In the genomic region with DNA sequence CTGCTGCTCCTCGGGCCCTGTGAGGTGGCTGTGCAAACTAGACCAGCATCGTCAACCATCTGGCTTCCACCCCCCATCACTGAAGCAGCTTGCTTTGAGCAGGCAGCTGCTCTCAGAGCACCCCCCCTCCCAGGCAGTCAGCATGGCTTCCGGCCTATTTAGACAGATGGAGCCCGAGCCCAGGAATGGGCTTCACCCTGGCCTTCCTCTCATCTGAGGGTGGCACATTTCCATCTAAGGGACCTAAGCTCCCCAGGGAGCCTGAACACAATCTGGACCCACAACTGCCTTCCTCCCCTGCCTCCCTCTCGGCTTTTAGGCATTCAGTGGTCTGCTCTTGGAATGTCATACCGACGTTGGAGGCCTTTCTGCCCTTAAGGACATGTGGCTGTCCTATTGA, we compare ENCODE assay signal across 13 mouse cellular contexts. TPM values are rescaled to one million over a fixed set of nuclear protein-coding genes. Genes with fewer than 3 reads are reported as not detected.
DNase-seq lines count a peak whose midpoint lies in the region; ATAC-seq lines count a peak whose summit lies in the region.
"Had no signal": no experiment of that assay in that cellular context is flagged by ENCODE, and none has a peak within 500 bp of the region (broad histone marks: within the 10 kb centered on the region; RNA-seq: fewer than 3 reads in every experiment).

No protein-coding gene starts in this region.

- no peak overlapping the region for H3K9ac ChIP-seq in hindbrain, embryonic 15.5 days
- no peak overlapping the region for H3K9ac ChIP-seq in hindbrain, embryonic 11.5 days (ENCODE audit: low read depth, low read length)
- H3K9ac ChIP-seq in kidney, embryonic 14.5 days (ENCODE audit: low read depth, low read length): no peak overlapping the region

- 46% methylated on average over 7 of the region's 7 CpGs for WGBS in hindbrain, embryonic 15.5 days
- WGBS in hindbrain, embryonic 11.5 days: 70% methylated on average over 7 of the region's 7 CpGs
- 81% methylated on average over 7 of the region's 7 CpGs for WGBS in kidney, embryonic 14.5 days

- ATAC-seq in hindbrain, embryonic 15.5 days (ENCODE audit: low FRiP score, low read depth): 0 out of 2 replicates have a peak, but pooled peaks have one; percentile 8
- no peak for ATAC-seq in hindbrain, embryonic 11.5 days (ENCODE audit: low FRiP score)
- ATAC-seq in erythroid progenitor cell, adult 5-6 weeks (replicated peaks; ENCODE audit: low FRiP score, poor library complexity, severe bottlenecking): no peak
- no peak for ATAC-seq in kidney, embryonic 14.5 days (ENCODE audit: low FRiP score, low TSS enrichment)

- peak overlapping the region; percentile 44 for H3K27ac ChIP-seq in hindbrain, embryonic 15.5 days (replicated peaks)
- no peak overlapping the region for H3K27ac ChIP-seq in hindbrain, embryonic 11.5 days (ENCODE audit: low read depth, low read length)
- no peak overlapping the region for H3K27ac ChIP-seq in kidney, embryonic 14.5 days (ENCODE audit: low read depth, low read length)

- no peak overlapping the region for H3K4me3 ChIP-seq in hindbrain, embryonic 15.5 days
- no peak overlapping the region for H3K4me3 ChIP-seq in hindbrain, embryonic 11.5 days (ENCODE audit: low read depth, low read length)
- no peak overlapping the region for H3K4me3 ChIP-seq in kidney, embryonic 14.5 days (ENCODE audit: low read length)

- no peaks in the 10 kb centered on the region for H3K9me3 ChIP-seq in hindbrain, embryonic 15.5 days
- H3K9me3 ChIP-seq in hindbrain, embryonic 11.5 days (ENCODE audit: control insufficient read depth, low read length): no peaks in the 10 kb centered on the region
- H3K9me3 ChIP-seq in kidney, embryonic 14.5 days (ENCODE audit: control insufficient read depth, low read length): no peaks in the 10 kb centered on the region

- DNase-seq in hindbrain, embryonic 11.5 days (ENCODE audit: low spot score): no peak
- DNase-seq in cerebellum, postnatal 25 days: peak; percentile 84 to 85
- peak; percentile 48 to 51 for DNase-seq in layer of hippocampus, postnatal 10 days (ENCODE audit: low spot score in 2 of 2)
- DNase-seq in right cerebral cortex, postnatal 10 days (ENCODE audit: low spot score in 2 of 2): peak; percentile 73 to 84
- DNase-seq in adrenal gland, adult 8-10 months: no peak
- DNase-seq: gastrocnemius, postnatal 10 days; heart, postnatal 10 days; kidney, postnatal 4 days; thymus, postnatal 14 days had no signal

- peaks cover 28% of the 10 kb centered on the region for H3K4me1 ChIP-seq in hindbrain, embryonic 15.5 days (replicated peaks)
- H3K4me1 ChIP-seq in hindbrain, embryonic 11.5 days (replicated peaks; ENCODE audit: control insufficient read depth, insufficient read depth, low read length): no peaks in the 10 kb centered on the region
- H3K4me1 ChIP-seq in kidney, embryonic 14.5 days (ENCODE audit: control insufficient read depth, insufficient read depth, low read length): no peaks in the 10 kb centered on the region

- H3K4me2 ChIP-seq in hindbrain, embryonic 15.5 days: no peak overlapping the region
- H3K4me2 ChIP-seq in hindbrain, embryonic 11.5 days (replicated peaks; ENCODE audit: low read depth, low read length): no peak overlapping the region
- H3K4me2 ChIP-seq in kidney, embryonic 14.5 days (replicated peaks; ENCODE audit: low read depth, low read length): no peak overlapping the region

- H3K36me3 ChIP-seq in hindbrain, embryonic 15.5 days: no peaks in the 10 kb centered on the region
- no peaks in the 10 kb centered on the region for H3K36me3 ChIP-seq in hindbrain, embryonic 11.5 days (ENCODE audit: control insufficient read depth, insufficient read depth, low read length)
- no peaks in the 10 kb centered on the region for H3K36me3 ChIP-seq in kidney, embryonic 14.5 days (ENCODE audit: control insufficient read depth, insufficient read depth, low read length)

- H3K27me3 ChIP-seq in hindbrain, embryonic 15.5 days: no peaks in the 10 kb centered on the region
- H3K27me3 ChIP-seq in hindbrain, embryonic 11.5 days (ENCODE audit: control insufficient read depth, insufficient read depth, low read length): no peaks in the 10 kb centered on the region
- H3K27me3 ChIP-seq in kidney, embryonic 14.5 days (ENCODE audit: control insufficient read depth, insufficient read depth, low read length): no peaks in the 10 kb centered on the region

RNA-seq across cellular contexts. Expression of gene Tmem63c, which starts 22.1 kb away (rescaled TPM):
- 10.3 and 11.1 TPM in 2 replicates for polyA plus RNA-seq in hindbrain, embryonic 15.5 days (2015; fragmentation: Nextera tagmentation; extraction: Ambion mirVana)
- polyA plus RNA-seq in hindbrain, embryonic 11.5 days (2014; fragmentation: Nextera tagmentation; extraction: Ambion mirVana): 0.66 and 1.4 TPM in 2 replicates
- total RNA-seq in layer of hippocampus, postnatal 10 days (2021): 10 to 100 TPM; 28.4 to 28.8 TPM
- 1 to 10 TPM; 2.3 to 4.8 (median 3.1) TPM for total RNA-seq in adrenal gland, adult 8-10 months (2022)
- total RNA-seq in erythroid progenitor cell, adult 5-6 weeks (2015; ENCODE audit: low replicate concordance): not detected in 2 replicates
- total RNA-seq in erythroid progenitor cell, adult 5-6 weeks (2017; ENCODE audit: low replicate concordance): 0.53 TPM in 1 of 2 replicates, not detected in the other
- polyA plus RNA-seq in kidney, embryonic 14.5 days (2014; fragmentation: Nextera tagmentation; extraction: Ambion mirVana): 0.08 TPM in 1 of 2 replicates, not detected in the other
- polyA plus RNA-seq: liver, embryonic 16.5 days had no signal

RNA-seq across cellular contexts. Expression of gene Zdhhc22, which starts 53.0 kb away (rescaled TPM):
- polyA plus RNA-seq in hindbrain, embryonic 15.5 days (2015; fragmentation: Nextera tagmentation; extraction: Ambion mirVana): 21.8 and 22.0 TPM in 2 replicates
- polyA plus RNA-seq in hindbrain, embryonic 11.5 days (2014; fragmentation: Nextera tagmentation; extraction: Ambion mirVana): 0.82 and 0.89 TPM in 2 replicates
- 10 to 100 TPM; 14.0 to 16.8 TPM for total RNA-seq in layer of hippocampus, postnatal 10 days (2021)
- 1 to 10 TPM; 1.8 to 4.7 (median 3.0) TPM for total RNA-seq in adrenal gland, adult 8-10 months (2022)
- total RNA-seq in erythroid progenitor cell, adult 5-6 weeks (2015; ENCODE audit: low replicate concordance): not detected in 2 replicates
- total RNA-seq in erythroid progenitor cell, adult 5-6 weeks (2017; ENCODE audit: low replicate concordance): not detected in 2 replicates
- polyA plus RNA-seq in kidney, embryonic 14.5 days (2014; fragmentation: Nextera tagmentation; extraction: Ambion mirVana): not detected in 2 replicates
- total RNA-seq: gastrocnemius, postnatal 10 days; heart, postnatal 10 days had no signal
- polyA plus RNA-seq: liver, embryonic 16.5 days had no signal

RNA-seq across cellular contexts. Expression of gene Ngb, which starts 59.1 kb away (rescaled TPM):
- polyA plus RNA-seq in hindbrain, embryonic 15.5 days (2015; fragmentation: Nextera tagmentation; extraction: Ambion mirVana): 4.9 TPM in 2 replicates
- 0.14 and 0.28 TPM in 2 replicates for polyA plus RNA-seq in hindbrain, embryonic 11.5 days (2014; fragmentation: Nextera tagmentation; extraction: Ambion mirVana)
- 1 to 10 TPM; 2.9 to 3.7 TPM for total RNA-seq in layer of hippocampus, postnatal 10 days (2021)
- 1 to 10 TPM; 3.8 to 6.8 (median 5.4) TPM for total RNA-seq in adrenal gland, adult 8-10 months (2022)
- total RNA-seq in erythroid progenitor cell, adult 5-6 weeks (2015; ENCODE audit: low replicate concordance): not detected in 2 replicates
- not detected in 2 replicates for total RNA-seq in erythroid progenitor cell, adult 5-6 weeks (2017; ENCODE audit: low replicate concordance)
- polyA plus RNA-seq in kidney, embryonic 14.5 days (2014; fragmentation: Nextera tagmentation; extraction: Ambion mirVana): 0.14 and 0.43 TPM in 2 replicates
- polyA plus RNA-seq: liver, embryonic 16.5 days had no signal

Comparison
In these comparisons a context has a peak if more than half of its experiments do, and no peak if none do; other contexts are left out.
1. DNase-seq: peak in cerebellum, postnatal 25 days (2 of 2), layer of hippocampus, postnatal 10 days (2 of 2) and right cerebral cortex, postnatal 10 days (2 of 2); none in hindbrain, embryonic 11.5 days (single experiment) and adrenal gland, adult 8-10 months (single experiment).
2. RNA of gene Tmem63c, which starts 22.1 kb away (total RNA-seq): 28.4 to 28.8 TPM in layer of hippocampus, postnatal 10 days; 2.3 to 4.8 TPM in adrenal gland, adult 8-10 months and 0.53 TPM in erythroid progenitor cell, adult 5-6 weeks; every median in the first group is over 4 times any median in the second.